Mouse (Mus musculus) right cerebral cortex, postnatal 10 days (tissue): ENCODE measurements at regions not wholly inside any gene's neighbourhood (a gene's known extent, or its start where the extent isn't known, plus 50 kb on each side); places are given as distances from the start of the nearest gene placed in this dataset.

ENCODE experiments used
- DNase-seq, 2 experiments: peaks; one replicate each; pipeline ENCODE4 v3.0.0; 2021; ENCODE audit warnings: low spot score in 2 of 2

- DNase-seq: no peak
These were observed 153.3 kb downstream of the Shq1 start for GRCm38 (mm10) chr6:100517662-100518061.

DNA sequence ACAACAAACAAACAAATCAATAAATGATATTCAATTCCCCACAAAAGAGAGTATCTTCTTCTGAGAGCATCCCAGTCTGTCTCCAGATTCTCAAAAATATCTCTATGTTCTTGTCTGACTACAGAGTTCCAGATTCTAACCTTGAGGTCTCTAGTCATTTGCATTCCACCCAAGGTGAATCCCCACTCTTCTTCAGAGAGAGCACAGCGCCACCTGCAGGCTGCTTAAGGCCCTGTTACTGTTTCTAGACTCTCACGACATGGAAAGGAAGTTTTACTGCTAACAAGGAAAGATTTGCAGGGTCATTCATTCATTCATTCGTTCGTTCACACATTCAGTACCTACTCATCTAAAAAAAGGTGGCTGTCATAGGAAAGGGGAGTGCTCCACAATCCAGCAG lies 158.3 kb downstream of the Shq1 start:
- peak in 1 of 2 experiments; percentile 61 for DNase-seq

DNA sequence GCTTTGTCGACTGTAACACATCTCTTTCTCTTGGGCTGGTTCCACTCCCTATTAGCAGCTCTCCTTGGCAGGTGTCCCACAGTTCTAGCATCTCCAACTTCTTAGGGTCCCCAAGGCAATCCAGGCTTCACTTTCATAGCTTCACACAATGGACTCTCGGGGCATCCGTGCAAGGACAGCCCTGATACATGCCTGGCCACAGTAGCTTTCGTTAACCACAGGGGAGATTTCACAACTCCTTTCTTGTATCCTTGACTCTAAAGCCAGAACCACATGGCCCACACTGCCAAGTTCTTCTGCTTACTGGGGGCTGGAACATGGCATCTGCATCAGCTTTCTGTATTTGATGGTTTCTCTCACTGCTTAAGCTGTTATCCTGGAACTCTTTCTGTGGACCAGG lies 160.3 kb downstream of the Shq1 start:
- DNase-seq: no peak

DNA sequence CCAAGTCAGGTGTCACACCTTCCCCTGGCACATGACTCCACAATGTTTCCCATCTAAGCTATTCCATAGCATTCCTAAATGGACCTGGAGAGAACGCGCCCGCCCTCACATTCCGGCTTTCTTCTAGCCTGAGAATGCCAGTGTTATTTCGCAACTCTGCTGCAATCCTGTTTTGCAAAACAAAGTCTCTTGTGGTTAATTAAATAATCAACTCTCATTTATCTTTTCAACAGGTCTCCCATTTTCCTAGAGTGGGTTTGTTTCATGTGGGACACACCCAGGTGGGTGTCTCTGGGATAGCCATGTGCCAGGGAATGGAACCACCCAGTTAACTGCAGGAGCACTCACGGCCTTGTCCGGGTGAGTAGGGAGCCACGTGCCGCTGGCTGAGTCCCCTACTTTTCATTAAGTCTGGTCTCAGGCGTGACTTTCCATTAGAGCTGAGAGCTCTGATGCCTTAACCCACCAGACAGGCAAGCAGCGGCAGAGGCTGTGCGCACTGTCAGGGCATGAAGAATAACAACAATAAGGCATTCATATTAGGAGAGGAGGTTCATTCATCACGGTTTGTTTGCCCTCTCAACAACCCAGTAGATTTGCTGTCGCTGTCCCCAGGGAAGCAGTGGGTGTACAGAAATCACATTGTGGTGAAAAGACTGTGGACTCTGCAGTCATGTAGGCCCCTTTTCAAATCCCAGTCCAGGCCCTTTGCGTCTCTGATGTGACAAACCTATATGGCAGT lies 165.3 kb downstream of the Shq1 start:
- DNase-seq: no peak

DNA sequence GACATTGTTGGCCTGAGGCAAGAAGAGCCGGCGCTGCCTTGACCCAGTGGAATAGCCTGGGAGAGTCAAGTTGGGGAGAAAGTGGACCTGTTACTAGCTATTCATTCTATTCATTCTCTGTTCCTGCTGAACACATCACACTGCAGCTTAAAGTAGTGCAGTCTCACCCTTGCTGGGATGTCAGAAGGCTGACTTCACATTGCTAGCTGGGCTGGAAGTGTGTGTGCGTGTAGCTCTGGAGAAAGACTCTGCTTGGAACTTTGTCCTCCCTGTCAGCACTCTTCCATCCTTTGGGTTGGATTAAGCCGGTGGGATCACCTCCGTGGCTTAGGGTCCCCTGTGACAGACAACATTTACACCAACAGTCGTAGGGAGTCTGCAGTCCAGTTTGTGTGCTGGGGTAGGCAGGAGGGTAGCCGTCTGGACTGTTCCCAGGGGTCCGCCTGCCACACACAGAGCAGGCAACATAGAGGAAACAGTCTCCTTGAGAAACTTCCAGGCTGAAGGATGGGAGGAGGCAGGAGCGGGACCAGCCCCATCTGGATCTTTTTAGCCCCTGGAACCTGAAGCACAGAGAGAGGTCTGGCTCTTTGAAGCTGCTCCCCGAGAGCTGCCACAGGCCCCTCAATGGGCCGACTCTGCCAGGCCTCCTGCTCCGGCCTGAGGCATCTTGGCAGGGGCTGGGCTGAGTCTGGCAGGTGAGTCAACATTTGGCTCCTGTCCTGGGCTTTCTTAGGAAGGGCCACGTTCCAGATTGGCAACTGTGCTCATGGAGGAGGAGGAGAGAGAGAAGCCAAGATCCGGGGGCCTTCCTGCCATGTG lies 167.8 kb downstream of the Shq1 start:
- DNase-seq: peak; percentile 47 to 57

DNA sequence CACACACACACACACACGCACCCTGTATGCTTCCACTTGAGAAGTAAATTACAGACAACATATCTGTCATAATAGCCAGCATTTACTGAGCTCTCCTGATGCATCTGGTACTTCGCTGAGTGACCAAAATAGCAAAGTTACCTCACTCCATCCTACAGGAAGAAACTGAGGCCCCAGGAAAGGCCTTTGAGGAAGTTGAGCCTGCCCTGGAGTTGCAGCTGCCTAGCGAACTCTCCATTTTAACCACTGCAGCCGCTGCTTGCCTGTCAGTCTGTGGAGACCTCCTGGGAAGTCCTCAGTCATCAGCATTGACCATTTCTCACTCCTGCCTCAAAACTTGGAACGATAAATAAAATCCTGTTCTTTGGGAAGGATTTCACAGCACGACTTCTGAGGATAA lies 168.8 kb downstream of the Shq1 start:
- DNase-seq: no peak

DNA sequence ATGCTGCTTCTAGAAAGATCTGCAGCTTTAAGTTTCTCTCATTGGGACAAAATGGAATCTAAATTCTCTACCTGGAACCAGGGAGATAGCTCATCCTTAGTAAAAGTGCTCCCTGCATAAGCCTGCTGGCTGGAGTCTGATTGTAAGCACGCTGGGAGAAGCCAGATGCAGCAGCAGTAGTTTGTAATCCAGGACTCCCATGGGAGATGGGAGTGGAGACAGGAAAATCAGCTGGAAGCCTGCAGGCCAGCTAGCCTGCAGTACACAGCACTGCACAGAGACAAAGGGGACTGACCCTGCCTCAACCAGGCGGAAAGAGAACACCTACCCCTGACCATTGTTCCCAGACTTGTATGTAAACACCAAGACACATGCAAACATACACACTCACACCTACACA lies 170.2 kb downstream of the Shq1 start:
- DNase-seq: no peak

GRCm38 (mm10) chr6:100500060-100500459 lies 170.9 kb downstream of the Shq1 start:
- no peak for DNase-seq

DNA sequence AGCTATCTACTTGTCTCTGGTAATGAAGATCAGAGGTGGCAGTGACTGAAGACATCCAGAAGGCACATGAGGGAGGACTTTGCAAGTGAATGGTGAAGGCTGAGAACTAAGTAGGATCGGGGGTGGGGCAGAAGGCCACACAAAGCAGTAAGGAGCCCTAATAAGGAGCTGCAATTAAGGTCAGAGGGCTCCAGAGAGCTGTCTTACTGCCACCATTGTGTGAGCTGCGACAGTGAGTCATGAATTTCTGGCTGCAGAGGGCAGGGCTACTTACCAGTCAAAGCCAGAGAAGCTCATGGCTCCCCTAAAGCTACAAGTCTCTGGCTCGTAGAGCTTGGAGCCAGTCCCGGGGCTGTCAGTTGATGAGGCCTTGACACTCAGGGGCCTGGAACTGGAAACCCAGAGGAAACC lies 172.1 kb downstream of the Shq1 start:
- no peak for DNase-seq

DNA sequence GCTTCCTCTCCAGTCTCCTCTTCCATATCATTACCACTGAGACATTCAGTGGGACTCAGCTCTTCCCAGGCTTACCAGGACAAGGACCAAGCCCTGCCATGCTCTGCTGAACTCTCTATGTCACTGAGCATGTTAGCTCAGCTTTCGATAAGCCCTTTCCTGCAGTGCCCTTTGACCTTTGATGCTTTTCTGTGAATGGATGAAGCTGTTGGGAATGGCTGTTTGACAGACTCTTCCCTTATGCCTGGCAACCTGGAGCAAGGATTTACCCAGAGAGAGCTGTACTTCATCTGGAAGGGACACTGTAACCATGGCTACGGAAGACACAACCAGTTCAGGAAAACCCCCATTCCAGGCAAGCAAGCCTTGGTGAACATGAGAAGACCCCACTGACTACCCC lies 172.8 kb downstream of the Shq1 start:
- DNase-seq: peak in 1 of 2 experiments; percentile 36

DNA sequence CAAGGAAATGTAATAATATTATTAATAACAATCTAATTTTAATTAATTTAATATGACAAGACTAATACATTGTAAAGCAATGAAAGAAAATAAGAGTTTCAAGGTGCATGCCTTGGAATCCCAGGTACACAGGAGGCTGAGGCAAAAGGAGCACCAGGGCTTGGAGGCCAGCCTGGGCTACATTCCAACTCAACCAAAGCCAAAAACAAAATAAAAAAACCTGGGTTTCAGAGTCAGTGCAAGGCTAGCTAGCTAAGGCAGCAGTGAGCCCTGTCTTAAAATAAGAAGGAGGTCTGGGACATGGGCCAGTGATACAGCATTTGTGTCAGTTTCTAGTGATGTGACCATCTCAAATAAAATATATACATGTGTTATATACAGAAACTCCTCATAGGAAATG lies 174.8 kb downstream of the Shq1 start:
- DNase-seq: no peak

- DNase-seq: peak; percentile 69 to 81
These were observed 175.8 kb downstream of the Shq1 start for GRCm38 (mm10) chr6:100495131-100495530.

DNA sequence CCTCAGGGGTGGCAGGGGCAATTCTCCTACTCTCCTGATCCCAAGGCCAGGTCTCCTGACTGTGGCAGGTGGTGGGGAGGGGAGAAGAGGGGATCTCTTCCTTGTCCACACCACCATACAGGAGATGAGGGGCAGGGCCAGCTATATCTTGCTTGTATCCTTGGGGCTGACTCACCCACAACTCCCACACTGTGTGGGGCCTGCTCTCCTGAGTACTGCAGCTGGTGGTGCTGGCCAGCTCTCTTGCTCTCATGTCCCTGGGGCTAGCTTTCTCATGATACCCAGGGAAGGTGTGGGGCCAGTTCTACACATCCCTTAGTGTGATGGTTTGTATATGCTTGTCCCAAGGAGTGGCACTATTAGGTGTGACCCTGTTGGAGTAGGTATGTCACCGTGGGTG lies 177.4 kb downstream of the Shq1 start:
- DNase-seq: no peak

GRCm38 (mm10) chr6:100491811-100492210 lies 179.1 kb downstream of the Shq1 start:
- no peak for DNase-seq

GRCm38 (mm10) chr6:100490920-100491712 lies 179.8 kb downstream of the Shq1 start:
- DNase-seq: no peak

DNA sequence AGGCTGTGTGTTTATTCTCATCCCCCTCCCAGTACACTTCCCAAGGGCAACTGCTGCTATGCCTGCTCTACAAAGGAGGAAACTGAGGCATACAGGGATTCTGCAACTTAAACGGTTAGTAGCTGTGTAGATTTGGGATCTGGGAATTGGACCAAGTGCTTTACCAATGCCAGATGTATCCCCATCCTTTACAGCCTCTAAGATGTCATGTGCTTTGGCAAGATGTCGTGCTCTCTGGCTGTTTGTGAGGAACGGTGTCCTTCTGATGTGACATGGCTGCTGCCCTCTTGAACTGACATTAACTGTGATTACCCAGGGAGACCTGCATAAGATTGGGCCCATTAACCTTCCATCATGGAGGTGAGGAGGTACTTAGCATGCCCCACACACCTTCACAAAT lies 187.1 kb downstream of the Shq1 start:
- no peak for DNase-seq

GRCm38 (mm10) chr6:100483084-100483810 lies 187.7 kb downstream of the Shq1 start:
- peak; percentile 27 to 29 for DNase-seq

- DNase-seq: no peak
These were observed 188.4 kb downstream of the Shq1 start for GRCm38 (mm10) chr6:100482572-100482971.

GRCm38 (mm10) chr6:100480525-100480924 lies 190.4 kb downstream of the Shq1 start:
- DNase-seq: no peak

DNA sequence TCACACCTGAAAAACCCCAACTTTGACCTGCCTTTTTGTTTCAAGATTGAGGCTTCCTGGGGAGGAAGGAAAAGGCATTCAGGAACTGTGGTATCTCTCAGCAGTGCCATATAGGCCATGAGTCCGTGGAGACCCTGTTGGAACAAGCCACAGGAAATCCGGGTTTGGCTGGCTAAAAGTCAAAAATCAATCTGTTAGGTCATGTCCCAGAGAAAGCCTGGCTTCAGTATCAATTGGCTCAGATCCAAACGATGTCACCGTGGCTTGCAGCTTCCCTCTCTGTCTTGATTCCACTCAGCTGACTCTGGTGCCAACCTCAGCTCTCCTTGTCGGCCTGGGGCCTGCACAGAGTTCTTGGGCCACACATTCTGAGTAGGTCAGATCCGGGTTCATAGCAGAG lies 191.1 kb downstream of the Shq1 start:
- DNase-seq: no peak

DNA sequence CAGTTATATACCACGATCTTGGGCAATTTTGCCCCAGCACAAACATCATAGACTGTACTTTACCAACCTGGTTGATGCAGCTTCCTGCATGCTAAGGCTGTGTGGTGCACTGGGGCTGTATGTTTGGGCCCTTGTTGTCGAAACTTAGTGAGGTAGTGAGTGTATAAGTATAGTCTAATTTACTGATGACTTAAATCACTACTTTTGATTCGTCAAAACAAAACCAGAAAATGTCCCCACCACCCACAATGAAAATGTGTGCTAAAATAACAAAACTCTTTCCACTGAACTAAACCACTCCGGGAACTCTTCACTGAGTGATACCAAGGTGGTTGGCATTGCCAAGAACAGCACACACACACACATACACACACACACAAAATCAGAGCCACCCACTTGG lies 191.5 kb downstream of the Shq1 start:
- no peak for DNase-seq
